Mouse (Mus musculus) cerebellum, adult 18-20 months (tissue): Measurements from ENCODE around the gene Kif26a.

ENCODE experiments used
- DNase-seq, 2 experiments: peaks; one replicate each; pipeline ENCODE4 v3.0.0; 2021

Kif26a gene

GRCm38 (mm10) chr12:112130957-112131356, 15.1 kb upstream of the Kif26a start:
- no peak for DNase-seq

GRCm38 (mm10) chr12:112140231-112140630, 5.8 kb upstream of the Kif26a start:
- peak; percentile 24 to 26 for DNase-seq

- DNase-seq: no peak
Observed at GRCm38 (mm10) chr12:112140745-112141144, 5.3 kb upstream of the Kif26a start.

- no peak for DNase-seq
Observed at GRCm38 (mm10) chr12:112141300-112141699, 4.7 kb upstream of the Kif26a start.

GRCm38 (mm10) chr12:112143116-112143832, 2.7 kb upstream of the Kif26a start:
- no peak for DNase-seq

- no peak for DNase-seq
Observed at GRCm38 (mm10) chr12:112143833-112144201, 2.2 kb upstream of the Kif26a start.

GRCm38 (mm10) chr12:112144377-112145115, 1.5 kb upstream of the Kif26a start:
- no peak for DNase-seq

- peak; percentile 71 to 84 for DNase-seq
Observed at GRCm38 (mm10) chr12:112145211-112145874, 665 bp upstream of the Kif26a start.

GRCm38 (mm10) chr12:112147365-112147764, 1.4 kb downstream of the Kif26a start:
- no peak for DNase-seq

GRCm38 (mm10) chr12:112150011-112150410, 4.0 kb downstream of the Kif26a start:
- DNase-seq: no peak

GRCm38 (mm10) chr12:112151244-112151979, 5.4 kb downstream of the Kif26a start:
- DNase-seq: no peak

- no peak for DNase-seq
Observed at GRCm38 (mm10) chr12:112151980-112152362, 6.0 kb downstream of the Kif26a start.

- no peak for DNase-seq
Observed at GRCm38 (mm10) chr12:112153597-112153996, 7.6 kb downstream of the Kif26a start.

GRCm38 (mm10) chr12:112154476-112154875, 8.5 kb downstream of the Kif26a start:
- DNase-seq: no peak

- no peak for DNase-seq
Observed at GRCm38 (mm10) chr12:112155218-112156051, 9.4 kb downstream of the Kif26a start.

- DNase-seq: no peak
Observed at GRCm38 (mm10) chr12:112156804-112157203, 10.8 kb downstream of the Kif26a start.

GRCm38 (mm10) chr12:112158246-112158645, 12.2 kb downstream of the Kif26a start:
- no peak for DNase-seq

- no peak for DNase-seq
Observed at GRCm38 (mm10) chr12:112158784-112159183, 12.8 kb downstream of the Kif26a start.

- DNase-seq: no peak
Observed at GRCm38 (mm10) chr12:112163981-112164839, 18.2 kb downstream of the Kif26a start.

- DNase-seq: no peak
Observed at GRCm38 (mm10) chr12:112164840-112165219, 18.8 kb downstream of the Kif26a start.

GRCm38 (mm10) chr12:112169240-112169639, 23.2 kb downstream of the Kif26a start:
- no peak for DNase-seq
